In genomic region chr6:5291450-5291849, GRCm38 (mm10) we compare ENCODE assay signal across 8 mouse cellular contexts. TPM values are rescaled to one million over a fixed set of nuclear protein-coding genes. Genes with fewer than 3 reads are reported as not detected.
DNase-seq lines count a peak whose midpoint lies in the region; ATAC-seq lines count a peak whose summit lies in the region.
"Had no signal": no experiment of that assay in that cellular context is flagged by ENCODE, and none has a peak within 500 bp of the region (broad histone marks: within the 10 kb centered on the region; RNA-seq: fewer than 3 reads in every experiment).

No protein-coding gene starts in this region.

- no peak overlapping the region for H3K27ac ChIP-seq in neural tube, embryonic 14.5 days (ENCODE audit: low read depth, low read length)
- 0 out of 2 replicates have a peak overlapping the region, but pooled peaks have one; percentile 39 for H3K27ac ChIP-seq in embryonic facial prominence, embryonic 15.5 days (replicated peaks)
- H3K27ac ChIP-seq in kidney, embryonic 16.5 days (ENCODE audit: low read length), result no peak overlapping the region
- H3K27ac ChIP-seq in stomach, embryonic 15.5 days, result no peak overlapping the region

- H3K4me2 ChIP-seq in neural tube, embryonic 14.5 days (ENCODE audit: low read depth, low read length), result no peak overlapping the region
- H3K4me2 ChIP-seq in embryonic facial prominence, embryonic 15.5 days (replicated peaks), result no peak overlapping the region
- H3K4me2 ChIP-seq in kidney, embryonic 16.5 days (replicated peaks; ENCODE audit: low read depth, low read length), result no peak overlapping the region
- no peak overlapping the region for H3K4me2 ChIP-seq in stomach, embryonic 15.5 days

- peak; percentile 32; the same call in 1 of the 2 replicates for ATAC-seq in neural tube, embryonic 14.5 days (ENCODE audit: low read depth)
- ATAC-seq in embryonic facial prominence, embryonic 15.5 days (ENCODE audit: insufficient number of reproducible peaks, low FRiP score, low TSS enrichment, low read depth), result no peak
- 0 out of 2 replicates have a peak, but pooled peaks have one; percentile 23 for ATAC-seq in kidney, embryonic 16.5 days (ENCODE audit: low FRiP score, low TSS enrichment)
- peak; percentile 76 for ATAC-seq in stomach, embryonic 15.5 days (ENCODE audit: insufficient read depth, low FRiP score, low read depth)

- no peaks in the 10 kb centered on the region for H3K4me1 ChIP-seq in neural tube, embryonic 14.5 days (ENCODE audit: control insufficient read depth, insufficient read depth, low read length)
- peaks cover 7% of the 10 kb centered on the region for H3K4me1 ChIP-seq in embryonic facial prominence, embryonic 15.5 days
- no peaks in the 10 kb centered on the region for H3K4me1 ChIP-seq in kidney, embryonic 16.5 days (ENCODE audit: insufficient read depth, low read length)
- peaks cover 7% of the 10 kb centered on the region; the same call in 1 of the 2 replicates for H3K4me1 ChIP-seq in stomach, embryonic 15.5 days

- no peak for DNase-seq in neural tube, embryonic 10.5 days (ENCODE audit: extremely low spot score, low spot score)
- DNase-seq in ovary, postnatal 10 days (ENCODE audit: low spot score), result no peak
- DNase-seq in retina, embryonic 14.5 days (ENCODE audit: low spot score), result no peak
- DNase-seq: cerebellum, adult 18-20 months had no signal

- no peaks in the 10 kb centered on the region for H3K27me3 ChIP-seq in neural tube, embryonic 14.5 days (ENCODE audit: control insufficient read depth, insufficient read depth, low read length)
- H3K27me3 ChIP-seq in embryonic facial prominence, embryonic 15.5 days, result no peaks in the 10 kb centered on the region
- H3K27me3 ChIP-seq in kidney, embryonic 16.5 days (ENCODE audit: insufficient read depth, low read length), result no peaks in the 10 kb centered on the region
- no peaks in the 10 kb centered on the region for H3K27me3 ChIP-seq in stomach, embryonic 15.5 days (replicated peaks)

- H3K4me3 ChIP-seq in neural tube, embryonic 14.5 days (ENCODE audit: low read depth, low read length), result no peak overlapping the region
- H3K4me3 ChIP-seq in embryonic facial prominence, embryonic 15.5 days (replicated peaks), result no peak overlapping the region
- no peak overlapping the region for H3K4me3 ChIP-seq in kidney, embryonic 16.5 days (ENCODE audit: low read length)
- H3K4me3 ChIP-seq in stomach, embryonic 15.5 days (replicated peaks), result no peak overlapping the region

- WGBS in neural tube, embryonic 14.5 days, result 50% methylated on average over 4 of the region's 4 CpGs
- WGBS in embryonic facial prominence, embryonic 15.5 days, result 59% methylated on average over 4 of the region's 4 CpGs
- WGBS in kidney, embryonic 16.5 days, result 72% methylated on average over 4 of the region's 4 CpGs
- 49% methylated on average over 4 of the region's 4 CpGs for WGBS in stomach, embryonic 15.5 days

- no peak overlapping the region for H3K9ac ChIP-seq in neural tube, embryonic 14.5 days (replicated peaks; ENCODE audit: low read depth, low read length)
- H3K9ac ChIP-seq in embryonic facial prominence, embryonic 15.5 days, result no peak overlapping the region
- H3K9ac ChIP-seq in kidney, embryonic 16.5 days (replicated peaks; ENCODE audit: low read length), result no peak overlapping the region
- H3K9ac ChIP-seq in stomach, embryonic 15.5 days, result no peak overlapping the region

- H3K9me3 ChIP-seq in neural tube, embryonic 14.5 days (ENCODE audit: control insufficient read depth, low read length), result no peaks in the 10 kb centered on the region
- no peaks in the 10 kb centered on the region for H3K9me3 ChIP-seq in embryonic facial prominence, embryonic 15.5 days (replicated peaks)
- H3K9me3 ChIP-seq in kidney, embryonic 16.5 days (ENCODE audit: low read length), result no peaks in the 10 kb centered on the region
- no peaks in the 10 kb centered on the region for H3K9me3 ChIP-seq in stomach, embryonic 15.5 days

- H3K36me3 ChIP-seq in neural tube, embryonic 14.5 days (ENCODE audit: control insufficient read depth, insufficient read depth, low read length), result no peaks in the 10 kb centered on the region
- no peaks in the 10 kb centered on the region; the same call in 1 of the 2 replicates for H3K36me3 ChIP-seq in embryonic facial prominence, embryonic 15.5 days
- no peaks in the 10 kb centered on the region for H3K36me3 ChIP-seq in kidney, embryonic 16.5 days (ENCODE audit: insufficient read depth, low read length)
- H3K36me3 ChIP-seq in stomach, embryonic 15.5 days, result 0 out of 2 replicates have a peak, but pooled peaks cover 3% of the 10 kb centered on the region

RNA-seq across cellular contexts. Expression of gene Pon2, which starts 6.8 kb away (rescaled TPM):
- 32.9 and 34.0 TPM in 2 replicates for polyA plus RNA-seq in neural tube, embryonic 14.5 days (2014; fragmentation: Nextera tagmentation; extraction: Ambion mirVana)
- 50.7 and 51.8 TPM in 2 replicates for polyA plus RNA-seq in embryonic facial prominence, embryonic 15.5 days (2015; fragmentation: Nextera tagmentation; extraction: Ambion mirVana)
- 37.5 and 38.6 TPM in 2 replicates for polyA plus RNA-seq in kidney, embryonic 16.5 days (2015; fragmentation: Nextera tagmentation; extraction: Ambion mirVana)
- polyA plus RNA-seq in stomach, embryonic 15.5 days (2015; fragmentation: Nextera tagmentation; extraction: Ambion mirVana), result 57.8 and 58.7 TPM in 2 replicates

RNA-seq across cellular contexts. Expression of gene Pon3, which starts 35.4 kb away (rescaled TPM):
- 2.7 and 5.8 TPM in 2 replicates for polyA plus RNA-seq in neural tube, embryonic 14.5 days (2014; fragmentation: Nextera tagmentation; extraction: Ambion mirVana)
- polyA plus RNA-seq in embryonic facial prominence, embryonic 15.5 days (2015; fragmentation: Nextera tagmentation; extraction: Ambion mirVana), result 10.3 and 15.2 TPM in 2 replicates
- 12.8 and 14.3 TPM in 2 replicates for polyA plus RNA-seq in kidney, embryonic 16.5 days (2015; fragmentation: Nextera tagmentation; extraction: Ambion mirVana)
- 17.9 and 19.3 TPM in 2 replicates for polyA plus RNA-seq in stomach, embryonic 15.5 days (2015; fragmentation: Nextera tagmentation; extraction: Ambion mirVana)
